Mouse (Mus musculus) stomach, postnatal 0 days (tissue): ENCODE data around the gene Pofut1. TPM values are rescaled to one million over a fixed set of nuclear protein-coding genes. Genes with fewer than 3 reads are reported as not detected.

Source experiments
- ATAC-seq: fragments of 200-750 bp; cut with Nextera tagmentation; 2 replicates; pipeline ENCODE4 v1.8.0; 2017; ENCODE audit not compliant: low FRiP score, low TSS enrichment
- DNase-seq: peaks from one replicate; pipeline ENCODE4 v3.0.0-alpha.2; 2016; ENCODE audit warnings: low spot score
- H3K27ac ChIP-seq: fragments of 300-500 bp; sonication (generic); replicated peaks from 2 replicates; pipeline ENCODE4 v1.5.1; 2014; ENCODE audit warnings: mild to moderate bottlenecking, control low read depth
- H3K27me3 ChIP-seq: fragments of 300-500 bp; sonication (generic); 2 replicates; pipeline ENCODE4 v1.6.1; 2014; ENCODE audit warnings: low read length; ENCODE audit not compliant: control insufficient read depth, insufficient read depth
- H3K36me3 ChIP-seq: fragments of 300-500 bp; sonication (generic); 2 replicates; pipeline ENCODE4 v1.6.1; 2014; ENCODE audit warnings: low read length, mixed read lengths; ENCODE audit not compliant: control insufficient read depth, insufficient read depth
- H3K4me1 ChIP-seq: fragments of 300-500 bp; sonication (generic); replicated peaks from 2 replicates; pipeline ENCODE4 v1.6.1; 2014; ENCODE audit warnings: antibody characterized with exemption; ENCODE audit not compliant: control insufficient read depth, insufficient read depth
- H3K4me2 ChIP-seq: fragments of 300-500 bp; sonication (generic); replicated peaks from 2 replicates; pipeline ENCODE4 v1.6.1; 2014; ENCODE audit warnings: low read depth, mild to moderate bottlenecking, control low read depth, moderate library complexity
- H3K4me3 ChIP-seq: fragments of 300-500 bp; sonication (generic); 2 replicates; pipeline ENCODE4 v1.5.1; 2014; ENCODE audit warnings: low read depth, low read length, control low read depth
- H3K9ac ChIP-seq: fragments of 300-500 bp; sonication (generic); 2 replicates; pipeline ENCODE4 v1.6.1; 2014; ENCODE audit warnings: mild to moderate bottlenecking, low read length, control low read depth, mixed read lengths
- H3K9me3 ChIP-seq: fragments of 300-500 bp; sonication (generic); 2 replicates; pipeline ENCODE4 v1.6.1; 2016; ENCODE audit warnings: low read length; ENCODE audit not compliant: control insufficient read depth
- CTCF ChIP-seq: IDR thresholded peaks from 2 replicates; pipeline ENCODE4 v1.5.1; 2016; ENCODE audit warnings: antibody characterized with exemption, low read depth, mild to moderate bottlenecking, moderate library complexity
- EP300 ChIP-seq: optimal IDR thresholded peaks from 2 replicates; pipeline ENCODE3; 2016; ENCODE audit warnings: antibody characterized with exemption
- WGBS: fragments of 180-500 bp; shearing (Covaris S2); extraction: QIAGEN DNeasy Blood & Tissue Kit; methylation state at CpG from one replicate; pipeline ENCODE4 v1.1.7; 2014; 5-methylcytosine and 5-hydroxymethylcytosine counted together
- polyA plus RNA-seq: library from polyadenylated mRNA; unstranded; fragments of >200 nt; fragmentation: Nextera tagmentation; extraction: Ambion mirVana; gene quantifications from 2 replicates; pipeline ENCODE4 v1.2.1, GENCODE M21; 2015

Pofut1 gene
- polyA plus RNA-seq, 1 experiment from 2014 or later = 2.6 TPM

DNA sequence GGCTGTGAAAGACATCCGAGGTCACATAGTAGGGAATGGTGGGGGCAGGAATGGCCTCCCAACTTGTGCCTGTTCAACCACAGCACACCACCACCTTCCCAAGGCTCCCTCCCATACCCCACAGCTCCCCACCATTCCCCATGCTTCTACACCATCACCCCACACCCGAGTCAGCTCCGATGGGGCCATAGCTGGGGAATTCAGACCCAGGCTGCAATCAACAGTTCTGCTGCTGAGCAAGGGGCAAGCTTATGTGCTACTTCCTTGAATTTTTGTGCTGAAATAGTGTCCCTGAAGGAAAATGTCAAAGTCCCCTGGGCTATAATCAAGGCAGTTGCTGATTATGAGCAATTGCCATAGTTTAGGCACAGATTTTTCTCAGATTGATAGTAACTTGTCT, 22.8 kb upstream of the Pofut1 start:
- Histone ChIP-seq H3K9me3 (no peaks in the 10 kb centered on the region), H3K4me1 (no peaks in the 10 kb centered on the region), H3K27ac (no peak overlapping the region), H3K4me2 (no peak overlapping the region), H3K9ac (no peak overlapping the region), H3K36me3 (0 out of 2 replicates have a peak, but pooled peaks cover 2% of the 10 kb centered on the region), H3K4me3 (no peak overlapping the region), H3K27me3 (no peaks in the 10 kb centered on the region)
- no peak for ATAC-seq
- no peak for DNase-seq
- TF ChIP-seq EP300 (no peak), CTCF (no peak)
- 77% methylated on average over 3 of the region's 3 CpGs for WGBS

- Histone ChIP-seq H3K4me2 (no peak overlapping the region), H3K27ac (no peak overlapping the region), H3K36me3 (0 out of 2 replicates have a peak, but pooled peaks cover 2% of the 10 kb centered on the region), H3K9me3 (no peaks in the 10 kb centered on the region), H3K27me3 (no peaks in the 10 kb centered on the region), H3K4me1 (peaks cover 3% of the 10 kb centered on the region; the same call in 1 of the 2 replicates), H3K4me3 (no peak overlapping the region), H3K9ac (no peak overlapping the region)
- TF ChIP-seq EP300 (no peak), CTCF (no peak)
- ATAC-seq (no peak), DNase-seq (no peak)
- WGBS = 85% methylated on average over 4 of the region's 4 CpGs
Observed at GRCm38 (mm10) chr2:153221620-153222019, 19.7 kb upstream of the Pofut1 start.

DNA sequence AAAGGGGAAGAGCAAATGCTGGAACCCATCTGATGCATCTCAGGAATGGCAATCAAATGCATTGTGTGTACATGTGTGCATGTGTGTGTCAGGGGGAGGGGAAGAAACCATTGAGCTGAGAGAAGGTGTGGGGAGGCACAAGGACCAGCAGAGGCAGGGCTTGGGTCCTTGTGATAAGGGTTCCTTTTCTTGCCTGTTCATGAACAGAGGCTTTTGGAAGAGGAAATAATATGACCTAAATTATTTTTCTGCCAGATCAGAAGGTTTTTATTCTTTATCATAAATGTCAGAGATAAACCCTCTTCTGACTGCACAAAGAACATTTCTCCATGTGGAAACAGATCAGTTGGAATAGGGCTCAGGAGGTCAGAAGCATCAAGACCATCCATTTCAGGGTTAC, 19.2 kb upstream of the Pofut1 start:
- no peak overlapping the region for H3K27ac ChIP-seq
- H3K4me3 ChIP-seq = no peak overlapping the region
- ATAC-seq (no peak), DNase-seq (no peak)
- no peak overlapping the region for H3K9ac ChIP-seq
- no peaks in the 10 kb centered on the region for H3K27me3 ChIP-seq
- H3K36me3 ChIP-seq = 0 out of 2 replicates have a peak, but pooled peaks cover 2% of the 10 kb centered on the region
- no peak overlapping the region for H3K4me2 ChIP-seq
- no peaks in the 10 kb centered on the region for H3K9me3 ChIP-seq
- H3K4me1 ChIP-seq = peaks cover 3% of the 10 kb centered on the region; the same call in 1 of the 2 replicates
- no peak for TF ChIP-seq CTCF
- TF ChIP-seq EP300 = no peak

DNA sequence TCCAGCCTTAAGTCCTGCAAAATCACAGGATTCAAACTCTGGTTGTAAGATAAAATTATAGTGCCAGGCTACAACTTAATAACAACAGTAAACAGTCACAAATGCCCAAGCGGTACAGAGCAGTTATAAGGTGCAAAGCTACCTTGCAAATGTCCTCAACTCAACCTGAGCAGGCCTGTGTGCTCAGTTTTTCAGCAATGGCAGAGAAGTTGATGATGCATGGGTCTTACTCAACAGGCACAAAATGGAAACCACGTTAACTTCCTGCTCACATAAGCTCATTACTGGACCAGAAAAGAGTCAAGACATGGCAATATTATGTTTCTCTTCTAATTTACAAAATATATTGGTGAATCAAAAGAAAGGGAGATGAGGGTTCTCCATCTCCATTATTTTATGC, 18.8 kb upstream of the Pofut1 start:
- TF ChIP-seq EP300 (no peak), CTCF (no peak)
- no peak for ATAC-seq
- Histone ChIP-seq H3K4me1 (peaks cover 3% of the 10 kb centered on the region; the same call in 1 of the 2 replicates), H3K4me3 (no peak overlapping the region), H3K27ac (no peak overlapping the region), H3K4me2 (no peak overlapping the region), H3K9me3 (no peaks in the 10 kb centered on the region), H3K27me3 (no peaks in the 10 kb centered on the region), H3K9ac (no peak overlapping the region), H3K36me3 (0 out of 2 replicates have a peak, but pooled peaks cover 2% of the 10 kb centered on the region)
- WGBS = 87% methylated on average over 2 of the region's 2 CpGs
- no peak for DNase-seq

DNA sequence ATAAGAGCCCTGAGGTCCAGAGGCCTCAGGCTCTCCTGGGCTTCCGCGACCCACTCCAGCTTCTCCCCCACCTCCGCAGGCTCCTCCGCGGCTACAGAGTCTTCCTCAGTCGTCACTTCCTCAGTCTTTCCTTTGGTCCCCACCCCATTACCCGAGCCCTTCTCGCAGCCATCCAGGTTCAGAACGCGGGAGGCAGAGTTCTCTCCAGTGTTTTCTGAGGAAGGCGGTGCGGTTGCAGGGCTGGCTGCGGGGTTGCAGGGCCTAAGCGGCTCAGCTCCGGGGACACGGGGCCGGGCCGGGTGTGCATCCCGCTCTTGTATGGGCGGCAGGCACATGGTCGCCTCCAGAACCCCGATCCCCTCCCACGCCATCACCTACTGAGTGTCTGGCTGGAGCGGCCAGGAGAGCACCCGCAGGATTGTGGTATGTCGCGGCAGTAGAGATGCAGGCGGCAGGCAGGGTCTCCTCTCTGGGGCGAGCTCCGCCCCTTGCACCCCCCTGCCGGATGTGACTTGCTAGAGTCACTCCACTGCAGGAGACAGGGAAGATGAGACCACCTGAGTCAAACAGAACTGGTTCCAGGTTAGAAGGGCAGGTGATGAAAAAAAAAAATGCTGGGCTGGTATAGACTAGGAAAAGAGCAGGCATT, 16.3 kb upstream of the Pofut1 start, which contains the start of gene Tspyl3:
Tspyl3 (minus strand) TSS at position 496 of the 649 bp plus-strand sequence.
- Histone ChIP-seq H3K27ac (peak within 1 kb of the TSS; percentile 53), H3K4me3 (peak within 1 kb of the TSS; percentile 57), H3K36me3 (peaks cover 10% of the 10 kb centered on the region; the same call in 1 of the 2 replicates), H3K27me3 (no peaks in the 10 kb centered on the region), H3K4me1 (peaks cover 3% of the 10 kb centered on the region; the same call in 1 of the 2 replicates), H3K4me2 (peak within 1 kb of the TSS; percentile 82), H3K9me3 (no peaks in the 10 kb centered on the region), H3K9ac (peak within 1 kb of the TSS; percentile 78)
- ATAC-seq = peak; percentile 13; the same call in 1 of the 2 replicates
- WGBS = 4% methylated on average over 31 of the region's 31 CpGs
- DNase-seq = peak; percentile 38
- TF ChIP-seq EP300 (no peak), CTCF (no peak)

GRCm38 (mm10) chr2:153225595-153225953, 15.8 kb upstream of the Pofut1 start:
- Histone ChIP-seq H3K9ac (peak overlapping the region; percentile 78), H3K4me1 (peaks cover 3% of the 10 kb centered on the region; the same call in 1 of the 2 replicates), H3K27me3 (no peaks in the 10 kb centered on the region), H3K27ac (peak overlapping the region; percentile 53), H3K9me3 (no peaks in the 10 kb centered on the region), H3K36me3 (peaks cover 10% of the 10 kb centered on the region; the same call in 1 of the 2 replicates), H3K4me3 (peak overlapping the region; percentile 57), H3K4me2 (peak overlapping the region; percentile 82)
- DNase-seq = no peak
- TF ChIP-seq CTCF (no peak), EP300 (no peak)
- 6% methylated on average over 3 of the region's 3 CpGs for WGBS
- no peak for ATAC-seq
